Mouse (Mus musculus) heart, postnatal 14 days (tissue): ENCODE measurements around the gene Tox4. TPM values are rescaled to one million over a fixed set of nuclear protein-coding genes. Genes with fewer than 3 reads are reported as not detected.
"Not testable (repeated sequence)": the region's sequence is repeated elsewhere in the genome, so short reads cannot be mapped to it uniquely, and the experiment has no call there.

Experiments used
- DNase-seq, 2 experiments: peaks; one replicate each; pipeline ENCODE4 v3.0.0; 2021 to 2022
- intact Hi-C: fragments of 180-260 bp; cut with DNase I; formaldehyde crosslinking; loops from one replicate; pipeline ENCODE4 v1.15.1; 2025
- long read RNA-seq, 2 experiments: library from polyadenylated mRNA; stranded (forward); transcript quantifications; one replicate each; pipeline ENCODE4 v2.0.0; 2021
- total RNA-seq, 2 experiments: library from RNA; stranded (reverse); gene quantifications; 2 replicates each; pipeline ENCODE4 v1.2.3; 2021

Gene Tox4
- 10 to 100 TPM; 35.5 to 36.7 TPM for total RNA-seq
- long read RNA-seq, experiment 1, partial matches to known transcripts: 45 of 46 reads
- long read RNA-seq, experiment 1, other reads (novel, unspliced or antisense): 1 of 46 reads
- long read RNA-seq, experiment 2, full-length matches to known transcripts: 1 of 46 reads
- long read RNA-seq, experiment 2, partial matches to known transcripts: 42 of 46 reads
- long read RNA-seq, experiment 2, other reads (novel, unspliced or antisense): 3 of 46 reads

DNA sequence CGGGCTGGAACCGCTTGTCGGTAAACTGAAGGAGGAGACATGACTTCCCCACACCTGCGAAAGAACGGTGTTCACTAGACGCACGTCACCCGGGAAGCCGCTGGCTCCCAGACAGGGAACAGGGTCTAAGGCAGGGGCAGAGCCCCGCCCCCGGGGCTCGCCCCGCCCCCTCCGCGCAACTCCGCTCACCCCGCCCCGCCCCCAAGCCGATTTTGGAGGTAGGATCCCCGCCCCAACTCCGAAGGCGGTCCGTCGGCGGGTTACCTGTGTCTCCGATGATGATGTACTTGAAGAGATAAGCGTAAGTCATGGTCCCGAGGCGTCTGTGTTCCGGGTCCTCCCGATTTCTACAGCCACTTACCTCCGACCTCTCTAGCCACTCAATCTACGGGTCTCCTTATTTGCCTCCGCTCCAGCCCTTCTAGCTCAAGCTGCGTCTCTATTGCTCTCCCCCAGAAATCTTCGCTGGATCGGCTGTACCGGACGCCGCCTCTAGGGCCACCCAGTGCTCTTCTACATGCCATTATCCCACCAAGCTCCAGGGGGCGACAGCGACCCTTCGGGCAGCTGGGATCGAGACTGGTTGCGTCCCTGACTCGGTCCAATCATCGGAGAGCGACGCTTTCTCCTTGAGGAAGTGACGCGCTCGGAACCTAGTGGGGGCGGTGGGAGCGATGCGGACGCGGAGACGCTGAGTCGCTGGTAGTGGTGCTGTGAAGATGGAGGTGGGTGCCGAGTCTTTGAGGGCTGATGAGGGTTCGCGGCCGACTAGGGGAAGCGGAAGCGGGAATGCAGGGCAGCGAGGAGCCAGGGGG is at the start of gene Tox4, which contains the start of gene Rab2b:
TSS of gene Tox4 (plus strand) at position 215 of the 815 bp plus-strand sequence.
TSS of gene Rab2b (minus strand) at position 614 of the 815 bp plus-strand sequence.
- DNase-seq: peak; percentile 99

DNA sequence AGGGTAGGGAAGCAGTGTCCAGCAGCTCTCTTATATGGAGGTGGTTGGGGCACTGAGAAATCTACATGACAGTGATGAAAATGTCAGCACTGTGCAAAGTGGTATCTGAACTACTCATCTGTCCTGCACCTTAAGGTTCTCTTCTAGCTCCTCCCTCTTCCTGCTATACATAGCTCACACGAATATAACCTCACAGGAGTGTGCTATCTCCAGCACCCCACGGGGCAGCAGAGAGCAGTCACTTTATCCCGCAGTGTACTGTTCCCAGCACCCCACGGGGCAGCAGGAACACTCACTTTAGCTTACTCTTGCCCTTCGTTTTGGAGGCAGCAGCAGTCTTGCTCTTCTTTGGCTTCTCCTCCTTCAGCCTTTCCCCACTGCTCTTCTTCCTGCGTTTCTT is 46.7 kb upstream of the Tox4 start:
- intact Hi-C loops: no loop called here
- no peak for DNase-seq

More for the DNA sequence above, at the start of gene Tox4, which contains the start of gene Rab2b:
- intact Hi-C loops: loop anchor here (2.0 to 10.0 kb wide), 2 partner anchors 22 to 164 kb away; partner anchors contain the start of genes Chd8 and Rpgrip1

- intact Hi-C loops: no loop called here
- peak; percentile 41 to 70 for DNase-seq
Observed at GRCm38 (mm10) chr14:52235165-52235564, 43.8 kb upstream of the Tox4 start.

DNA sequence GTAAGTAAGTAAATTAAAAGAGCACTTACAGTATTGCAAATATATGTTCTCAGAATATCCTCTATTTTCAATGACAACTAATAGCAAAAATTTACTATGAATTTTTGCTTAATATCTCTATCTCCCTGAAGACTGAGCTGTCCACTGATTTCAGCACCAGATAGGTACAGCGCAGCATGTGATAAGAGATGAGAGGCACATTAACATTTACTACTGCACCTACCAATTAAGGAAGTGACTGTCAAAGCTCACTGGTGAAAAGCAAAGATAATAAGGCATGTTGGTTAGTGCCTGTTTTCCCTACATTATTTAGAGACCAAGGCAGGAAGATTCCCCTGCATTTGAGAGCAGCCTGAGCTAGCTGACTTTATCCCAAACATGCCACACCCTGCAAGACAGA is 42.7 kb upstream of the Tox4 start:
- no peak for DNase-seq
- intact Hi-C loops: no loop called here

GRCm38 (mm10) chr14:52244041-52244689 is 34.8 kb upstream of the Tox4 start:
- DNase-seq: peak; percentile 98 to 100
- intact Hi-C loops: no loop called here

DNA sequence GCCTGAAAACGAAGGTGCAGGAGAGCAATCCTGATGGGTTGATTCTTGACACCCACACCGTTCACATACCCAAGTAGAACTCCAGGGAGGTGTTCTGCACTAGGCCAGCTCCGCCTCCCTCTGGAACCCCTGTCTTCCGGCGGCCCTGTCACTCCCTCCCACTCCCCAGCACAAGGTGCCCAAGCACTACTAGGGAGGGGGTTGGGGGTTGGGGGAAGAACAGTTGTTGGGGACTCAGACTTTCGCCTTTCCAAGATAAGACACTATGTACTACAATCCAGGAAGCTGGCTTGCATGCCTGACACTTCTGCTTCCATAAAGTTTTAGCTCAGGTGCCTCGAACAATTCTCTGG is 34.3 kb upstream of the Tox4 start:
- no peak for DNase-seq
- intact Hi-C loops: no loop called here

GRCm38 (mm10) chr14:52246129-52246528 is 32.8 kb upstream of the Tox4 start:
- intact Hi-C loops: no loop called here
- no peak for DNase-seq

DNA sequence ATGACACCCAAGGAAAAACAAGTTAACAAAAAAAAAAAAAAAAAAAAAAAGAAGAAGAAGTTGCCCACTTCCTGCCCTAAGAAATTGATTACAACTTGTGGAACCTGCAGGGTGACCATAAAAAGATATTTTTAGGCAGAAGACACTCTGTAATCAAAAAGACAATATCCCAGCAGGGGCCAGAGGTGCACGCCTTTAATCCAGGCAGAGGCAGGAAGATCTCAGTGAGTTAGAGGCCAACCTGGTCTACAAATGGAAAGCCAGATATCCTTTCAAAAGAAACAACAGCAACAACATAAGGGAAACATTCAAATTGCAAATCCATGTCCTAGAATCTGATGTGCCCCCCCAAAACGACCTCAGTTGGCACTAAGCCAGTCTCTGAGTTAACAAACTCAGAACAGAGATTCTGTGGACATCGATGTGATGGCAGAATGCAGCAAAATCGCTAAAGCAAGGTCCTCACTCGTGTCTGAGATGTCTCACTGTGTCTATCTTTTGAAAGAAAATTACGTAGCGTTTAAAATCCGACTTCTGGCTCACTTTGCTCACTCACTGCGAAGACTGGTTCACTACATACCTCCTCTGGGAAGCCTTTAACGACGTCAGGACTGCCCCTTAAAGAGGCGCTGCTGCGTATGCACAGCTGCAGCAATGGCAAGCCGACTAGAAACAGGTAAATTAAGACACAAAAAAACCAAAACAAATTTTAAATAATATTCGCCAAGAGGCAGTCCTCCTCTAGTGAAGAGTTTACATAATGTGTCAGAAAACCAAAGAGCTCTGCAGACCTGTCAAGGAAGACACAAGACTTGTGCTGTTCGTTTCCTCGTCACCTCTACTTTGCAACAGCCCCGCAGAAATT is 22.4 kb upstream of the Tox4 start:
- DNase-seq: no peak
- intact Hi-C loops: loop anchor here (2.0 kb wide), 2 partner anchors 14 to 22 kb away; partner anchors contain the start of genes Rab2b and Tox4

- intact Hi-C loops: loop anchor here (2.0 kb wide), 2 partner anchors 15 to 21 kb away; partner anchors contain the start of genes Rab2b and Tox4
- DNase-seq: peak; percentile 97 to 98
Observed at GRCm38 (mm10) chr14:52257484-52258213, 21.3 kb upstream of the Tox4 start, which contains the start of gene Chd8. Gene Chd8 (minus strand): TSS chr14:52257780.

- intact Hi-C loops: loop anchor here (10.0 kb wide), 1 partner anchor 158 kb away; the partner anchor contains the start of gene Rpgrip1
- DNase-seq: no peak
Observed at GRCm38 (mm10) chr14:52272781-52273180, 6.2 kb upstream of the Tox4 start.

DNA sequence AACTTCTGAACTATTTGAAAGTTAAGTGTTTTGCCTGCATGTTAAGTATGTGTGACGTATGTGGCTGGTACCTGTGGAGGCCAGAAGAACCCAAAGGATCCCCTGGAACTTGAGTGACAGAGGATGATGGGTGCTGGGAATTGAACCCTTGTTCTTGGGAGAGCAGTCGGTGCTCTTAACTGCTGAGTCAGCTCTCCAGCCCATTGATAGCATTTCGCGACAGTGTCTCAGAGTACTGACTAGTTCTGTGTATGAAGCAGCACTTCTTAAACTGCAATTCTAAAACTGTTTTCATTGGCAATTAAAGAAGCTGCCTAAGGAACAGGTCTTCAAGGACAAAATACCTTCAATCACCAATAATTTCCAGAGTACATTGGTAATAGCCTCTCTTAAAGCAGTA is 1.7 kb upstream of the Tox4 start:
- DNase-seq: no peak
- intact Hi-C loops: loop anchor here (10.0 kb wide), 1 partner anchor 162 kb away; the partner anchor contains the start of gene Rpgrip1

GRCm38 (mm10) chr14:52279747-52280120 is 788 bp downstream of the Tox4 start:
- no peak for DNase-seq
- intact Hi-C loops: loop anchor here (2.0 to 10.0 kb wide), 2 partner anchors 23 to 165 kb away; partner anchors contain the start of genes Chd8 and Rpgrip1

DNA sequence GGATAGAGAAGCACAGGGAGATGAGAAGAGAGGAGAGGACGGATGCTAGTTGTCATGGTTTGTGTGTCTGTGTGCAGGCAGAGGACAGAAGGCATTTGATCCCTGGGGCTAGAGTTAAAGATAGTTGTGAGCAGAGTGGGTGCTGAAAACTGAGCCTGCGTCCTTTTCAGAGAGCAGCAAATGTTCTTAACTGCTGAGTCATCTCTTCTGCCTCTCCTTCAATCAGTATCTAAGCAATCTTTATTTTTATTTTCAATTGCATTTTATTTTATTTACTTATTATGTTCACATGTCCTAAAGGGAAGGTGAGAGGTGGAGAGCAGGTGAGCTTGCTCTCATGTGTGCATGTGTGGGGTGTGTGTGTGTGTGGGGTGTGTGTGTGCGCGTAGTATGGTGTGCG is 4.7 kb downstream of the Tox4 start:
- intact Hi-C loops: no loop called here
- no peak for DNase-seq

GRCm38 (mm10) chr14:52284191-52284590 is 5.2 kb downstream of the Tox4 start:
- DNase-seq: no peak
- intact Hi-C loops: no loop called here

GRCm38 (mm10) chr14:52295558-52296264 is 16.8 kb downstream of the Tox4 start:
- DNase-seq: no peak
- intact Hi-C loops: no loop called here

DNA sequence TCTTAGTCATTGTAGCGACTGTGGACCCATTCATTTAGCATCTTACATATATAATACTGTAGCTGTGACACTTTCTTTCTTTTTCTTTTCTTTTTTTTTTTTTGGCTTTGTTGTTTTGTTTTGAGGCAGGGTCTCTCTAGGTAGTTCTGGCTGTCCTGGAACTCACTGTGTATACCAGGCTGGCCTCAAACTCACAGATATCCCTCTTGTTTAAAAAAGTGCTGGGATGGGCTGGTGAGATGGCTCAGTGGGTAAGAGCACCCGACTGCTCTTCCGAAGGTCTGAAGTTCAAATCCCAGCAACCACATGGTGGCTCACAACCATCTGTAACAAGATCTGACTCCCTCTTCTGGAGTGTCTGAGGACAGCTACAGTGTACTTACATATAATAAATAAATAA is 24.6 kb downstream of the Tox4 start:
- DNase-seq: not testable (repeated sequence)
- intact Hi-C loops: loop anchor here (10.0 kb wide), 1 partner anchor 419 kb away; the partner anchor contains the start of gene Mettl17

- intact Hi-C loops: loop anchor here (10.0 kb wide), 1 partner anchor 420 kb away; the partner anchor contains the start of gene Mettl17
- DNase-seq: peak; percentile 85 to 91
Observed at GRCm38 (mm10) chr14:52304644-52305271, 25.8 kb downstream of the Tox4 start, which contains the start of gene Mettl3. Gene Mettl3 (minus strand): TSS chr14:52305128.

DNA sequence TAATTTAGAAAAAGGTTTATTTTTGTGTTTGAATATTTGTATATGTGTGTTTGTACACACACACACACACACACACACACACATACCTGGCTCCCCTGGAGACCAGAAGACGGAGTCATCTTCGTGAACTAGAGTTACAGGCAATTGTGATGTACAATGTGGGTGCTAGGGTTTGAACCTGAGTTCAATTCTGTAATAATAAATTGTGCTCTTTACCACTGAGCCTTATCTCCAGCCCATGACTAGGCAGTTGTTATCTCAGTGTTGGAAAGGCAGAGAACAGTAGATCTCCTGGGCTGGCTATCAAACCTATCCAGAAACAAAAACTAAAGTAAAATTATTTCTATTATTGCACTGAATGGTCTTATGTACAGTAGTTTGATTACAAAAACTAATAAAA is 27.2 kb downstream of the Tox4 start:
- DNase-seq: no peak
- intact Hi-C loops: loop anchor here (10.0 kb wide), 1 partner anchor 421 kb away; the partner anchor contains the start of gene Mettl17
